Mouse (Mus musculus): ENCODE data around the gene Gm9046. TPM values are rescaled to one million over a fixed set of nuclear protein-coding genes. Genes with fewer than 3 reads are reported as not detected.
A peak's percentile ranks its signal among the peaks of the same experiment; 100 is the strongest.
"Not testable (repeated sequence)": the region's sequence is repeated elsewhere in the genome, so short reads cannot be mapped to it uniquely, and the experiment has no call there.

Gm9046 gene
- total RNA-seq (2014; fragmentation: Nextera tagmentation), result not detected in 2 replicates
- 0.05 TPM in 1 of 2 replicates, not detected in the other for total RNA-seq (2017)
- polyA plus RNA-seq (2012), result not detected in 2 replicates

GRCm38 (mm10) chr10:118343155-118343554 lies at the start of gene Gm9046:
Gene Gm9046, minus strand, starts transcription at chr10:118343255.
- not testable (repeated sequence) for H3K27me3 ChIP-seq (ENCODE audit: insufficient read depth, low read length); ATAC-seq (ENCODE audit: extremely low read depth, insufficient number of reproducible peaks, low FRiP score, poor library complexity, severe bottlenecking); DNase-seq (ENCODE audit: low spot score); H3K4me3 ChIP-seq (ENCODE audit: low read depth, low read length); H3K9me3 ChIP-seq (replicated peaks); H3K36me3 ChIP-seq (replicated peaks); H3K4me1 ChIP-seq (ENCODE audit: insufficient read depth, low read depth, low read length)

GRCm38 (mm10) chr10:118370443-118370842 lies 27.4 kb upstream of the Gm9046 start:
- Histone ChIP-seq H3K36me3 (replicated peaks) (no peaks in the 10 kb centered on the region), H3K9me3 (replicated peaks) (peaks cover 22% of the 10 kb centered on the region), H3K4me1 (ENCODE audit: insufficient read depth, low read depth, low read length) (no peaks in the 10 kb centered on the region), H3K27me3 (ENCODE audit: insufficient read depth, low read length) (no peaks in the 10 kb centered on the region), H3K4me3 (ENCODE audit: low read depth, low read length) (no peak overlapping the region)
- TF ChIP-seq CTCF (IDR thresholded peaks at IDR 0.05; ENCODE audit: low read depth, low read length), result peak; percentile 74
- no peak for TF ChIP-seq GATA1 (IDR thresholded peaks at IDR 0.05; ENCODE audit: borderline replicate concordance, low read length)
- no peak for TF ChIP-seq POLR2AphosphoS5 (IDR thresholded peaks at IDR 0.05; ENCODE audit: insufficient replicate concordance, low read depth, low read length)
- TF ChIP-seq TAL1 (conservative IDR thresholded peaks at IDR 0.05; ENCODE audit: low read depth, low read length), result no peak
- TF ChIP-seq GATA2 (IDR thresholded peaks at IDR 0.05; ENCODE audit: borderline replicate concordance, low read depth, low read length), result no peak
- ATAC-seq (ENCODE audit: extremely low read depth, insufficient number of reproducible peaks, low FRiP score, poor library complexity, severe bottlenecking), result peak; percentile 54; the same call in 1 of the 2 replicates
- peak; percentile 3 for DNase-seq (ENCODE audit: low spot score)

- Histone ChIP-seq H3K4me3 (ENCODE audit: low read depth, low read length) (no peak overlapping the region), H3K9me3 (replicated peaks) (peaks cover 24% of the 10 kb centered on the region; the same call in 1 of the 2 replicates), H3K27me3 (ENCODE audit: insufficient read depth, low read length) (no peaks in the 10 kb centered on the region), H3K36me3 (replicated peaks) (no peaks in the 10 kb centered on the region), H3K4me1 (ENCODE audit: insufficient read depth, low read depth, low read length) (no peaks in the 10 kb centered on the region)
- ATAC-seq (ENCODE audit: extremely low read depth, insufficient number of reproducible peaks, low FRiP score, poor library complexity, severe bottlenecking), result no peak
- DNase-seq (ENCODE audit: low spot score), result no peak
- TF ChIP-seq TAL1 (conservative IDR thresholded peaks at IDR 0.05; ENCODE audit: low read depth, low read length) (no peak), CTCF (IDR thresholded peaks at IDR 0.05; ENCODE audit: low read depth, low read length) (no peak), POLR2AphosphoS5 (IDR thresholded peaks at IDR 0.05; ENCODE audit: insufficient replicate concordance, low read depth, low read length) (no peak), GATA2 (IDR thresholded peaks at IDR 0.05; ENCODE audit: borderline replicate concordance, low read depth, low read length) (no peak), GATA1 (IDR thresholded peaks at IDR 0.05; ENCODE audit: borderline replicate concordance, low read length) (no peak)
These were observed 26.5 kb upstream of the Gm9046 start for GRCm38 (mm10) chr10:118369518-118369917.

- not testable (repeated sequence) for H3K4me1 ChIP-seq (ENCODE audit: insufficient read depth, low read depth, low read length); ATAC-seq (ENCODE audit: extremely low read depth, insufficient number of reproducible peaks, low FRiP score, poor library complexity, severe bottlenecking); H3K36me3 ChIP-seq (replicated peaks); DNase-seq (ENCODE audit: low spot score); H3K4me3 ChIP-seq (ENCODE audit: low read depth, low read length); H3K27me3 ChIP-seq (ENCODE audit: insufficient read depth, low read length)
- H3K9me3 ChIP-seq (replicated peaks), result peaks cover 10% of the 10 kb centered on the region
These were observed 10.9 kb upstream of the Gm9046 start, which contains the start of gene Gm9049 for GRCm38 (mm10) chr10:118354005-118354404. Gene Gm9049, minus strand, starts transcription at chr10:118354105.

GRCm38 (mm10) chr10:118348579-118348978 lies 5.5 kb upstream of the Gm9046 start, which contains the start of gene Gm9048:
Gene Gm9048, minus strand, starts transcription at chr10:118348679.
- H3K27me3 ChIP-seq (ENCODE audit: insufficient read depth, low read length); H3K9me3 ChIP-seq (replicated peaks); DNase-seq (ENCODE audit: low spot score); H3K36me3 ChIP-seq (replicated peaks); H3K4me1 ChIP-seq (ENCODE audit: insufficient read depth, low read depth, low read length); ATAC-seq (ENCODE audit: extremely low read depth, insufficient number of reproducible peaks, low FRiP score, poor library complexity, severe bottlenecking); H3K4me3 ChIP-seq (ENCODE audit: low read depth, low read length): not testable (repeated sequence)

GRCm38 (mm10) chr10:118337731-118338130 lies 5.3 kb downstream of the Gm9046 start, which contains the start of gene Gm9045:
Gene Gm9045, minus strand, starts transcription at chr10:118337831.
- DNase-seq (ENCODE audit: low spot score), result not testable (repeated sequence)

GRCm38 (mm10) chr10:118332308-118332707 lies 10.7 kb downstream of the Gm9046 start, which contains the start of gene Gm9044:
Gene Gm9044, minus strand, starts transcription at chr10:118332408.
- ATAC-seq (ENCODE audit: extremely low read depth, insufficient number of reproducible peaks, low FRiP score, poor library complexity, severe bottlenecking); H3K9me3 ChIP-seq (replicated peaks): not testable (repeated sequence)

More at GRCm38 (mm10) chr10:118337731-118338130, 5.3 kb downstream of the Gm9046 start, which contains the start of gene Gm9045:
- not testable (repeated sequence) for H3K4me1 ChIP-seq (ENCODE audit: insufficient read depth, low read depth, low read length); H3K36me3 ChIP-seq (replicated peaks); H3K27me3 ChIP-seq (ENCODE audit: insufficient read depth, low read length); H3K4me3 ChIP-seq (ENCODE audit: low read depth, low read length); H3K9me3 ChIP-seq (replicated peaks); ATAC-seq (ENCODE audit: extremely low read depth, insufficient number of reproducible peaks, low FRiP score, poor library complexity, severe bottlenecking)

GRCm38 (mm10) chr10:118326869-118327268 lies 16.2 kb downstream of the Gm9046 start, which contains the start of gene Gm9040:
Gene Gm9040, minus strand, starts transcription at chr10:118326969.
- not testable (repeated sequence) for H3K9me3 ChIP-seq (replicated peaks); H3K4me1 ChIP-seq (ENCODE audit: insufficient read depth, low read depth, low read length); DNase-seq (ENCODE audit: low spot score); H3K36me3 ChIP-seq (replicated peaks); H3K27me3 ChIP-seq (ENCODE audit: insufficient read depth, low read length); H3K4me3 ChIP-seq (ENCODE audit: low read depth, low read length); ATAC-seq (ENCODE audit: extremely low read depth, insufficient number of reproducible peaks, low FRiP score, poor library complexity, severe bottlenecking)

More at GRCm38 (mm10) chr10:118332308-118332707, 10.7 kb downstream of the Gm9046 start, which contains the start of gene Gm9044:
- not testable (repeated sequence) for H3K4me1 ChIP-seq (ENCODE audit: insufficient read depth, low read depth, low read length); H3K36me3 ChIP-seq (replicated peaks); DNase-seq (ENCODE audit: low spot score); H3K27me3 ChIP-seq (ENCODE audit: insufficient read depth, low read length); H3K4me3 ChIP-seq (ENCODE audit: low read depth, low read length)

All from G1E (cell line).